Mouse (Mus musculus) spleen, adult 2 months (tissue): ENCODE results near the gene Frs3.

ENCODE experiments used
- CTCF ChIP-seq: fragments of 200-500 bp; IDR thresholded peaks from 2 replicates; pipeline ENCODE4 v1.5.1; 2011; ENCODE audit warnings: mild to moderate bottlenecking, inconsistent platforms; ENCODE audit not compliant: insufficient read depth, insufficient read length, insufficient replicate concordance; ENCODE audit errors: extremely low read depth
- POLR2A ChIP-seq: fragments of 200-500 bp; IDR thresholded peaks from 2 replicates; pipeline ENCODE4 v1.6.1; 2011; ENCODE audit warnings: low read depth, low read length, inconsistent platforms

- TF ChIP-seq POLR2A = no peak
- peak; percentile 37; the same call in 1 of the 2 replicates for TF ChIP-seq CTCF
Observed at GRCm38 (mm10) chr17:47742991-47743734, 54.3 kb downstream of the Frs3 start.
